Mouse (Mus musculus): ENCODE measurements at regions not wholly inside any gene's neighbourhood (a gene's known extent, or its start where the extent isn't known, plus 50 kb on each side); places are given as distances from the start of the nearest gene placed in this dataset.

GRCm38 (mm10) chr3:38052941-38053340 lies 328.7 kb upstream of the Gm5148 start:
- Histone ChIP-seq H3K9ac (no peak overlapping the region), H3K9me3 (no peaks in the 10 kb centered on the region), H3K4me1 (0 out of 2 replicates have a peak, but pooled peaks cover 11% of the 10 kb centered on the region), H3K27me3 (no peaks in the 10 kb centered on the region), H3K36me3 (no peaks in the 10 kb centered on the region), H3K4me3 (no peak overlapping the region), H3K27ac (no peak overlapping the region), H3K4me2 (no peak overlapping the region)
- ATAC-seq (ENCODE audit: insufficient number of reproducible peaks, insufficient read depth, low FRiP score, low TSS enrichment, low read depth), result no peak
- WGBS, result 79% methylated on average over 7 of the region's 7 CpGs

DNA sequence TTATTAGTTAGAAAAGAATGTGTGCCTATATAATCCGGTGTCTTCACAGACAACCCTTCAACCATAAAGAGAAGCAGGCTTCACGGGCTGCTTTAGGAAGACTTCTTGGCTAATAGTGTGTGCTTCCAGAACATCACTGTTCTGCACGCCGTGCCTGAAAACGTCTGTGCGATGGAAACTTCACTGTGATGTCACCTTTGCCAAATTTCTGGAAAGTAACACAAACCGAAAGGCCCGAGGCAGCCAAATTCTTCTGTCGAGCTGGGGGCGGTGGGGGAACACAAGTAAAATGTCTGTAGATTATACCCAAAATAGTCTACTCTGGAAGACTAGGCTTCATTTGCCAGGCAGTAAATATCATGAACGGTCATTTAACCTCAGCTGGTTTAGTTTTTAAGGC lies 327.5 kb upstream of the Gm5148 start:
- Histone ChIP-seq H3K4me1 (0 out of 2 replicates have a peak, but pooled peaks cover 11% of the 10 kb centered on the region), H3K27me3 (no peaks in the 10 kb centered on the region), H3K36me3 (no peaks in the 10 kb centered on the region), H3K27ac (no peak overlapping the region; the same call in 1 of the 2 replicates), H3K4me2 (no peak overlapping the region), H3K4me3 (no peak overlapping the region), H3K9me3 (no peaks in the 10 kb centered on the region), H3K9ac (no peak overlapping the region)
- ATAC-seq (ENCODE audit: insufficient number of reproducible peaks, insufficient read depth, low FRiP score, low TSS enrichment, low read depth), result no peak
- WGBS, result 78% methylated on average over 11 of the region's 11 CpGs

DNA sequence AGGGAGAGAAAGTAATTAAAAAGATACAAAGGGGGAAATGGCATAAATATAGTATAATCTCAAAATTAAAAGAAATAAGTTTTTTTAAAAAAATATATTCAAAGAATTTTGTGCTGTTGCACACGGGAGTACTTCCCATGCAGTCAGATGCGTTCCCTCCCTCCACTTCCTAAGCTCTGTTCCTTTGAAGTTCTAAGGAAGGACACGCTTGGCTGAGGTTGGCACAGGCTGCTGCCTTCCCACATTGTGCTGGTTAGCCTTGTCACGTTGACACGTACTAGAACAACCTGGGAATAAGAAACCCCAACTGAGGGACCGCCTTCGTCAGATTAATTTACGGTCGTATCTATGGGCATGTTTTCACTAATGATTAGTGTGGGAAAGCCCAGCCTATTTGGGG lies 326.6 kb upstream of the Gm5148 start:
- Histone ChIP-seq H3K27me3 (no peaks in the 10 kb centered on the region), H3K4me1 (peaks cover 13% of the 10 kb centered on the region; the same call in 1 of the 2 replicates), H3K27ac (no peak overlapping the region), H3K9ac (no peak overlapping the region), H3K9me3 (no peaks in the 10 kb centered on the region), H3K4me3 (no peak overlapping the region), H3K4me2 (no peak overlapping the region), H3K36me3 (no peaks in the 10 kb centered on the region)
- WGBS, result 55% methylated on average over 9 of the region's 9 CpGs
- ATAC-seq (ENCODE audit: insufficient number of reproducible peaks, insufficient read depth, low FRiP score, low TSS enrichment, low read depth), result no peak

- no peak overlapping the region for H3K4me2 ChIP-seq
- H3K4me3 ChIP-seq, result no peak overlapping the region
- 39% methylated on average over 1 of the region's 1 CpGs for WGBS
- no peaks in the 10 kb centered on the region for H3K27me3 ChIP-seq
- H3K9ac ChIP-seq, result no peak overlapping the region
- H3K36me3 ChIP-seq, result no peaks in the 10 kb centered on the region
- no peak for ATAC-seq (ENCODE audit: insufficient number of reproducible peaks, insufficient read depth, low FRiP score, low TSS enrichment, low read depth)
- no peaks in the 10 kb centered on the region for H3K9me3 ChIP-seq
- peaks cover 16% of the 10 kb centered on the region for H3K4me1 ChIP-seq
- H3K27ac ChIP-seq, result no peak overlapping the region
Measured at GRCm38 (mm10) chr3:38050366-38050765, 326.1 kb upstream of the Gm5148 start.

DNA sequence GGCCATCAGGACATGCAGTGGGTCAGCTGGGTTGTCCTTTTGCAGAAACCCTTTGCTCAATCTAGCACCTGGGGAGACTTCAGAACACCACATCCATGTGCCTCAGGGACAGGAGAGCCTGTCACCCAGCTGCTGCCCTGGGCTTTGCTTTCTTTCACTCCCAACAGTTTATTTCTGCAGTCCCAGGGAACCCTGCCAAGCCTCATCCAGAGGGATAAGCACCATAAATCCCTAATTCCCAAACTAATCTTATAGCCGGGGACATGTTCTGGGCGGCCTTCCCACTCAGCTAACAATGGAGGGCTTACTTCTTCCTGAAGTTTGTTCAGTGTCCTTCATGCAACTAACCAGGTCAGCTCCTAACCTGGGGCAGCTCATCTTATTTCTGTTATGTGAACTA lies 325.0 kb upstream of the Gm5148 start:
- no peak for ATAC-seq (ENCODE audit: insufficient number of reproducible peaks, insufficient read depth, low FRiP score, low TSS enrichment, low read depth)
- Histone ChIP-seq H3K36me3 (no peaks in the 10 kb centered on the region), H3K4me1 (peaks cover 16% of the 10 kb centered on the region), H3K4me2 (no peak overlapping the region), H3K27me3 (no peaks in the 10 kb centered on the region), H3K9ac (no peak overlapping the region; the same call in 1 of the 2 replicates), H3K27ac (no peak overlapping the region), H3K9me3 (no peaks in the 10 kb centered on the region), H3K4me3 (no peak overlapping the region)
- 74% methylated on average over 2 of the region's 2 CpGs for WGBS

GRCm38 (mm10) chr3:38047445-38047844 lies 323.2 kb upstream of the Gm5148 start:
- no peak overlapping the region for H3K4me3 ChIP-seq
- no peaks in the 10 kb centered on the region for H3K27me3 ChIP-seq
- no peaks in the 10 kb centered on the region for H3K9me3 ChIP-seq
- WGBS, result 84% methylated on average over 4 of the region's 4 CpGs
- no peak overlapping the region for H3K9ac ChIP-seq
- no peak for ATAC-seq (ENCODE audit: insufficient number of reproducible peaks, insufficient read depth, low FRiP score, low TSS enrichment, low read depth)
- H3K4me2 ChIP-seq, result no peak overlapping the region
- peaks cover 18% of the 10 kb centered on the region for H3K4me1 ChIP-seq
- H3K27ac ChIP-seq, result no peak overlapping the region
- H3K36me3 ChIP-seq, result no peaks in the 10 kb centered on the region

DNA sequence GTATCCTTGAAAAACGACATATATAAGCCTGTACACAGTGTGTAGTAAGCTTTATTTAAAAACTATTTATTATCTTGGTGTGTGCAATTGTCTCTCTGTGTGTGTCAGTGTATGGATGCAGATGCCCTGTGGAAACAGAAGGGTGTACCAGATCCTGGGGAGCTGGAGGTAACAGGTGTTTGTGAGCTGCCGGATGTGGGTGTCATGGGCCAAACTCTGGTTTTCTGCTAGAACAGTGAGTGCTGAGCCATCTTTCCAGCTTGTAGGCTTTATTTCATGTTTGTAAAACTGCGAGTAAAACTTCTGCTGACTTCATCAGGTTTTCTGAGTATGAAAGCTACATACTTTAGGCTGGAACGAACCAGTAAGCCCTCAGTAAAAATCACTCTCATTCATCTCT lies 322.3 kb upstream of the Gm5148 start:
- 71% methylated on average over 4 of the region's 4 CpGs for WGBS
- Histone ChIP-seq H3K4me3 (no peak overlapping the region), H3K27me3 (no peaks in the 10 kb centered on the region), H3K9me3 (no peaks in the 10 kb centered on the region), H3K4me1 (peaks cover 15% of the 10 kb centered on the region), H3K36me3 (no peaks in the 10 kb centered on the region), H3K9ac (no peak overlapping the region), H3K27ac (no peak overlapping the region), H3K4me2 (no peak overlapping the region)
- no peak for ATAC-seq (ENCODE audit: insufficient number of reproducible peaks, insufficient read depth, low FRiP score, low TSS enrichment, low read depth)

- Histone ChIP-seq H3K4me2 (no peak overlapping the region), H3K4me3 (no peak overlapping the region), H3K27me3 (no peaks in the 10 kb centered on the region), H3K4me1 (peaks cover 15% of the 10 kb centered on the region), H3K9me3 (no peaks in the 10 kb centered on the region), H3K27ac (no peak overlapping the region), H3K9ac (no peak overlapping the region), H3K36me3 (no peaks in the 10 kb centered on the region)
- 57% methylated on average over 2 of the region's 2 CpGs for WGBS
- no peak for ATAC-seq (ENCODE audit: insufficient number of reproducible peaks, insufficient read depth, low FRiP score, low TSS enrichment, low read depth)
Measured at GRCm38 (mm10) chr3:38045989-38046388, 321.7 kb upstream of the Gm5148 start.

GRCm38 (mm10) chr3:38045523-38045922 lies 321.2 kb upstream of the Gm5148 start:
- Histone ChIP-seq H3K27ac (no peak overlapping the region), H3K4me1 (peaks cover 15% of the 10 kb centered on the region), H3K9ac (no peak overlapping the region), H3K36me3 (no peaks in the 10 kb centered on the region), H3K4me3 (no peak overlapping the region), H3K4me2 (no peak overlapping the region), H3K9me3 (no peaks in the 10 kb centered on the region), H3K27me3 (no peaks in the 10 kb centered on the region)
- no peak for ATAC-seq (ENCODE audit: insufficient number of reproducible peaks, insufficient read depth, low FRiP score, low TSS enrichment, low read depth)
- WGBS, result 50% methylated on average over 6 of the region's 6 CpGs

DNA sequence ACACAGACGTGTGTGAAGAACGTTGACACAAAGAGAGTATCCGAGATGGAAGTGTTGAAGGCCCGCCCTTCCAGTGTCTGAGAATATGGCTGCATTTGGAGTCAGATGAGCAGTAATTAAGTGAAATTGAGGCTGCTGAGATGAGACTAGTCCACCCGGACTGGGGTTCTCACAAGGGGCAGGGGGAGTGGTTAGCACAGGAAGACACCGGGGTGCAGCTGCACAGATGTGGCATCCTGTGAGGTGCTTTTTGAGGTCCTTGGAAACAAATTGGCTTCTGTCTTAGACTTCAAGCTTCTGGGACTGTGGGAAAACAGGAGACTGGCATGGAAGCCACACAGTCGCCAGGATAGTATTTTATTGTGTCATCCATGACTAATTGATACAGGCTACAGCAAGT lies 320.0 kb upstream of the Gm5148 start:
- Histone ChIP-seq H3K27me3 (no peaks in the 10 kb centered on the region), H3K27ac (no peak overlapping the region), H3K9me3 (no peaks in the 10 kb centered on the region), H3K4me1 (peaks cover 10% of the 10 kb centered on the region), H3K4me3 (no peak overlapping the region), H3K9ac (no peak overlapping the region), H3K4me2 (no peak overlapping the region), H3K36me3 (no peaks in the 10 kb centered on the region)
- ATAC-seq (ENCODE audit: insufficient number of reproducible peaks, insufficient read depth, low FRiP score, low TSS enrichment, low read depth), result no peak
- 66% methylated on average over 7 of the region's 7 CpGs for WGBS

- H3K4me1 ChIP-seq, result peaks cover 10% of the 10 kb centered on the region
- no peak overlapping the region for H3K9ac ChIP-seq
- no peak for ATAC-seq (ENCODE audit: insufficient number of reproducible peaks, insufficient read depth, low FRiP score, low TSS enrichment, low read depth)
- no peaks in the 10 kb centered on the region for H3K36me3 ChIP-seq
- no peak overlapping the region for H3K4me2 ChIP-seq
- H3K27me3 ChIP-seq, result no peaks in the 10 kb centered on the region
- WGBS, result 27% methylated on average over 6 of the region's 6 CpGs
- H3K27ac ChIP-seq, result no peak overlapping the region
- no peaks in the 10 kb centered on the region for H3K9me3 ChIP-seq
- no peak overlapping the region for H3K4me3 ChIP-seq
Measured at GRCm38 (mm10) chr3:38042614-38043013, 318.3 kb upstream of the Gm5148 start.

- Histone ChIP-seq H3K9me3 (no peaks in the 10 kb centered on the region), H3K4me2 (no peak overlapping the region), H3K36me3 (no peaks in the 10 kb centered on the region), H3K27me3 (no peaks in the 10 kb centered on the region), H3K9ac (no peak overlapping the region), H3K4me3 (no peak overlapping the region), H3K27ac (no peak overlapping the region), H3K4me1 (no peaks in the 10 kb centered on the region)
- no peak for ATAC-seq (ENCODE audit: insufficient number of reproducible peaks, insufficient read depth, low FRiP score, low TSS enrichment, low read depth)
Measured at GRCm38 (mm10) chr3:38036131-38036530, 311.8 kb upstream of the Gm5148 start.

- H3K27me3 ChIP-seq, result no peaks in the 10 kb centered on the region
- H3K36me3 ChIP-seq, result no peaks in the 10 kb centered on the region
- H3K4me2 ChIP-seq, result no peak overlapping the region
- H3K9ac ChIP-seq, result no peak overlapping the region
- H3K4me1 ChIP-seq, result no peaks in the 10 kb centered on the region
- 68% methylated on average over 3 of the region's 3 CpGs for WGBS
- H3K4me3 ChIP-seq, result no peak overlapping the region
- no peak overlapping the region for H3K27ac ChIP-seq
- H3K9me3 ChIP-seq, result no peaks in the 10 kb centered on the region
- no peak for ATAC-seq (ENCODE audit: insufficient number of reproducible peaks, insufficient read depth, low FRiP score, low TSS enrichment, low read depth)
Measured at GRCm38 (mm10) chr3:38034138-38034537, 309.8 kb upstream of the Gm5148 start.
